Mouse (Mus musculus) forebrain, postnatal 0 days (tissue): Measurements from ENCODE around the gene 4931406C07Rik. TPM values are rescaled to one million over a fixed set of nuclear protein-coding genes. Genes with fewer than 3 reads are reported as not detected.
A peak's percentile ranks its signal among the peaks of the same experiment; 100 is the strongest.

Source experiments
- ATAC-seq: fragments of 200-750 bp; cut with Nextera tagmentation; 2 replicates; pipeline ENCODE4 v1.8.0; 2017; ENCODE audit warnings: mild to moderate bottlenecking, moderate library complexity
- DNase-seq: peaks from one replicate; pipeline ENCODE4 v3.0.0-alpha.2; 2015
- H3K27ac ChIP-seq: fragments of 300-500 bp; sonication (generic); 2 replicates; pipeline ENCODE4 v1.5.1; 2014; ENCODE audit warnings: low read depth, mild to moderate bottlenecking, antibody characterized with exemption, low read length, moderate library complexity, mixed read lengths
- H3K27me3 ChIP-seq: fragments of 300-500 bp; sonication (generic); 2 replicates; pipeline ENCODE4 v1.6.1; 2014; ENCODE audit warnings: mild to moderate bottlenecking, low read length, mixed read lengths; ENCODE audit not compliant: insufficient read depth
- H3K36me3 ChIP-seq: fragments of 300-500 bp; sonication (generic); 2 replicates; pipeline ENCODE4 v1.6.1; 2014; ENCODE audit warnings: mild to moderate bottlenecking, moderate library complexity; ENCODE audit not compliant: insufficient read depth
- H3K4me1 ChIP-seq: fragments of 300-500 bp; sonication (generic); 2 replicates; pipeline ENCODE4 v1.6.1; 2014; ENCODE audit warnings: antibody characterized with exemption; ENCODE audit not compliant: insufficient read depth
- H3K4me2 ChIP-seq: fragments of 300-500 bp; sonication (generic); 2 replicates; pipeline ENCODE4 v1.6.1; 2014; ENCODE audit warnings: low read depth, mild to moderate bottlenecking, moderate library complexity
- H3K4me3 ChIP-seq: fragments of 300-500 bp; sonication (generic); 2 replicates; pipeline ENCODE4 v1.5.1; 2014; ENCODE audit warnings: low read depth, low read length, mixed read lengths
- H3K9ac ChIP-seq: fragments of 300-500 bp; sonication (generic); 2 replicates; pipeline ENCODE4 v1.6.1; 2014; ENCODE audit warnings: mild to moderate bottlenecking
- H3K9me3 ChIP-seq: fragments of 300-500 bp; sonication (generic); 2 replicates; pipeline ENCODE4 v1.6.1; 2016; ENCODE audit warnings: low read length
- CTCF ChIP-seq: sonication (generic); IDR thresholded peaks from 2 replicates; pipeline ENCODE4 v1.5.1; 2016; ENCODE audit warnings: antibody characterized with exemption, control low read depth, low read depth
- WGBS: fragments of 180-500 bp; shearing (Covaris S2); extraction: QIAGEN DNeasy Blood & Tissue Kit; methylation state at CpG from one replicate; pipeline ENCODE4 v1.1.7; 2014; 5-methylcytosine and 5-hydroxymethylcytosine counted together
- polyA plus RNA-seq: library from polyadenylated mRNA; unstranded; fragments of >200 nt; fragmentation: Nextera tagmentation; extraction: Ambion mirVana; gene quantifications from 2 replicates; pipeline ENCODE4 v1.2.1, GENCODE M21; 2015
- total RNA-seq: library from RNA; depleted of rRNA; stranded (reverse); fragments of >200 nt; gene quantifications from 2 replicates; pipeline ENCODE4 v1.2.3, GENCODE M21; 2014

4931406C07Rik gene
- total and polyA plus RNA-seq, 2 experiments from 2014 or later = 12.5 to 12.9 TPM

DNA sequence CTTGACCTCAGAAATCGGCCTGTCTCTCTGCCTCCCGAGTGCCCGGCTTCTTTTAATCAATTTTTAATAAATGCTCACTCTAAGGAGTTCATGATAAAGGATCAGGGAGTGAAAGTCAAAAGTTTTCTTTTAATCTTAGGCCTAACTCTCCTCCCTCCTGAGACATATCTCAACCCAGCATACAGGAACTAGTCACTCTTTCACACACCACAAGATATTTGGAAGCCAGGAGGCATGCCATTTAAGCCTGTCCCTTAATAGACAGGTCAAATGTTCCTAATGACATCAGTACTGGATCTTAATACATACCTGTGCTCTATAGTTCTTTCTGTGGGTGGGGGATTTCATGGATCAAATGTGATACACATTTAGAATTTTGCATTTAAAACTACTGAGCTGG lies 27.9 kb downstream of the 4931406C07Rik start:
- no peak overlapping the region for H3K9ac ChIP-seq
- no peak for ATAC-seq

DNA sequence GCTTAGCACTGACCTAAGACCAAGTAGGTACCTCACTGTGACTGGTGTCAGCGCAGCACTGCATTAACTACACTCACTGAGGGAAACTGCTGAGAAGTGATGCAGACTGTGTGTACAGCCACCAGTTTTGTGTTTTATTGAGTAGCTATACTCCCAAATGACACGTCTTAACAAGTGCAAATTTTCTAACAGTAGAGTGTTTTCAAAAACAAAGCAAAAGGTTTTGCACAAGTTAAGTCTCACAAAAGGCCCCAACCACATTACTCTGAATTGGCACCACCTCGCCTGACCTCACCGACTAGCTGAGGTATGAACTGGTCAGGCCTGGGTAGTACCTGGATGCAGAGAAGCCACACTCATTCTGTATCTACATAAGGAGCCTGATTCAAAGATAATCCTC lies 29.4 kb downstream of the 4931406C07Rik start:
- H3K4me1 ChIP-seq = peaks cover 11% of the 10 kb centered on the region
- TF ChIP-seq CTCF = no peak
- WGBS = 96% methylated on average over 4 of the region's 4 CpGs
- ATAC-seq = no peak
- DNase-seq = no peak
- no peak overlapping the region for H3K9ac ChIP-seq
- no peak overlapping the region for H3K27ac ChIP-seq
- no peak overlapping the region for H3K4me2 ChIP-seq
- no peaks in the 10 kb centered on the region for H3K27me3 ChIP-seq
- H3K36me3 ChIP-seq = peaks cover 44% of the 10 kb centered on the region
- no peak overlapping the region for H3K4me3 ChIP-seq
- H3K9me3 ChIP-seq = no peaks in the 10 kb centered on the region

More for the DNA sequence above, 27.9 kb downstream of the 4931406C07Rik start:
- H3K27ac ChIP-seq = no peak overlapping the region
- DNase-seq = no peak
- H3K9me3 ChIP-seq = no peaks in the 10 kb centered on the region
- H3K36me3 ChIP-seq = peaks cover 30% of the 10 kb centered on the region
- TF ChIP-seq CTCF = no peak
- peaks cover 11% of the 10 kb centered on the region for H3K4me1 ChIP-seq
- 96% methylated on average over 3 of the region's 3 CpGs for WGBS
- H3K4me3 ChIP-seq = no peak overlapping the region
- H3K4me2 ChIP-seq = 0 out of 2 replicates have a peak overlapping the region, but pooled peaks have one; percentile 60
- no peaks in the 10 kb centered on the region for H3K27me3 ChIP-seq

DNA sequence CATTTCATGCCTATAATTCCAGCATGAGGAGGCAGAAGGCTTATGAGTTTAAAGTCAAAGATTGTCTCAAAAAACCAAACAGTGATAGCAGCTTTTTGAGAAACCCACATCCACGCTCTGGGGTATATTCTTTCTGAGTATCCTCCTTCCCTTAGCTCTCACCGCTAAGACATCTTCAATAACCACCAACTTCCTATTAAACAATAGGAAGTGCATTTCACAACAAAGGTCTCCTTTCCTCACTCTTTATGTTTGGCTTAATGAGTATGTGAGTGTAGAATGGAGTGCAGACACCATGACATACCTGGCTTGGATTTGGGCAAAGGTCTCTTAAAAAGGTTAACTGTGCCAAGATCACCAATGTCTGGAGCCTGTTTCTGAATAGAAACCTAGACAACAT lies 32.3 kb downstream of the 4931406C07Rik start:
- Histone ChIP-seq H3K27me3 (no peaks in the 10 kb centered on the region), H3K27ac (no peak overlapping the region), H3K4me2 (no peak overlapping the region), H3K9me3 (no peaks in the 10 kb centered on the region), H3K36me3 (peaks cover 72% of the 10 kb centered on the region), H3K9ac (no peak overlapping the region), H3K4me3 (no peak overlapping the region), H3K4me1 (peaks cover 7% of the 10 kb centered on the region; the same call in 1 of the 2 replicates)
- ATAC-seq (no peak), DNase-seq (no peak)
- 99% methylated on average over 2 of the region's 2 CpGs for WGBS
- no peak for TF ChIP-seq CTCF

DNA sequence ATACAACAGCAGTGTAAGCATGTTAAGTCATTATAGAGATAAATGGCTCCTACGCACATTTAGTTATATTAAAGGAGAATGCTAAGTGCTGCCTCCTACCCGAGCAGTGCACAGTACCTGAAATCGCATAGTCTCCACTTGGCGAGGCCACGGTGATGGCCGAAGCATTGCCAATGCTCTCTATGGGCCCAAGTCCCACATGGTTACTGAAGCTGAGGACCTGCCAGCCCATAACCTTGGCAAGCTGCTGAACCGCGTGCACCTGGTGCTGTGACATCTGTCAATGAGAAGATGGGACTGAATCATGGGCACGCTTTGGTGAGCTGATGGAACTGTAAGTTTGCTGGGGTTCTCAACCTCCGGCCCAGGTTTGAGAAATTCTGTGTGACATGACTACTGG lies 42.8 kb downstream of the 4931406C07Rik start:
- Histone ChIP-seq H3K4me1 (no peaks in the 10 kb centered on the region), H3K27me3 (no peaks in the 10 kb centered on the region), H3K4me3 (no peak overlapping the region), H3K27ac (no peak overlapping the region), H3K9me3 (no peaks in the 10 kb centered on the region), H3K4me2 (no peak overlapping the region), H3K9ac (no peak overlapping the region), H3K36me3 (peaks cover 78% of the 10 kb centered on the region)
- ATAC-seq = no peak
- no peak for TF ChIP-seq CTCF
- 96% methylated on average over 10 of the region's 10 CpGs for WGBS
- DNase-seq = no peak

DNA sequence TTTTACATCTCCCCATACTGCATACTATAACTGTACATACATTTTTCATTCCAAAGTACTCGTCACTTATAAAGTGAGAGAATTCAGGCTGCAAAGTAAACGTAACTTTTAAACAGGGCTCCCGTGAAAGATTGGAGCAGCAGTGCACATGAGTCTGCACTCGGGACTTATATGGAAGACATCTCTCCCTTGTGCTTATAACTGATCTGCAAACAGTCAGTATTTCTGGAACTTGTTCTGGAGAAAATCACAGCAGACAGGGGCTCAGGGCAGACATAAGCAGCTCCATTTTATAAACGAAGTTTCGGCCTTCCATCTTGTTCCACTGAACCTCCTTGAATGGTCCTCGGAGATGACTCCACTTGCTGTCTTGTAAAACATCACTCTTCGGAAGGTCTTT lies 44.3 kb downstream of the 4931406C07Rik start:
- TF ChIP-seq CTCF = no peak
- 97% methylated on average over 8 of the region's 8 CpGs for WGBS

DNA sequence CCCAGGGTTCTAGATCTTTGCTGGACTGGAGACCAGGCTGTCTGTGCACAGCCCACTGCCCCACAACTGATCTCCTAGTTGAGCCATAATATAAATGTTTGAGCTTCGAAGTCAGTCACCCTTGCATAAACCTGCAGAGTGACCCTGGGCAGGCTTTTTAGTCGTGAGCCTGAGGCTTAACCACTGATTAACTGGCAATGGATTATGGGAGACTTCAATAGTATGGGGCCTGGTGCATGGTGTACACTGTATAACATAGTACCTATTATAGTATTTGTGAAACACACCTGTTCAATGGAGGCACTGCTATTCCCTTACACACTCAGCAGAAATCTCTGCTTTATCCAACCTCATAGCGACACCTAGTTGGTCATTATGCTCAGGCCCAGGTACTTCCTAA lies 50.0 kb downstream of the 4931406C07Rik start:
- ATAC-seq (no peak), DNase-seq (no peak)
- Histone ChIP-seq H3K9ac (no peak overlapping the region), H3K27me3 (no peaks in the 10 kb centered on the region), H3K4me1 (no peaks in the 10 kb centered on the region), H3K4me2 (no peak overlapping the region), H3K27ac (no peak overlapping the region), H3K36me3 (peaks cover 19% of the 10 kb centered on the region; the same call in 1 of the 2 replicates), H3K4me3 (no peak overlapping the region), H3K9me3 (no peaks in the 10 kb centered on the region)
- 83% methylated on average over 3 of the region's 3 CpGs for WGBS
- no peak for TF ChIP-seq CTCF

More for the DNA sequence above, 44.3 kb downstream of the 4931406C07Rik start:
- DNase-seq (no peak), ATAC-seq (no peak)
- H3K27me3 ChIP-seq = no peaks in the 10 kb centered on the region
- H3K4me2 ChIP-seq = no peak overlapping the region
- H3K27ac ChIP-seq = no peak overlapping the region
- no peaks in the 10 kb centered on the region for H3K9me3 ChIP-seq
- no peak overlapping the region for H3K9ac ChIP-seq
- H3K36me3 ChIP-seq = peaks cover 71% of the 10 kb centered on the region
- H3K4me1 ChIP-seq = no peaks in the 10 kb centered on the region
- H3K4me3 ChIP-seq = no peak overlapping the region

DNA sequence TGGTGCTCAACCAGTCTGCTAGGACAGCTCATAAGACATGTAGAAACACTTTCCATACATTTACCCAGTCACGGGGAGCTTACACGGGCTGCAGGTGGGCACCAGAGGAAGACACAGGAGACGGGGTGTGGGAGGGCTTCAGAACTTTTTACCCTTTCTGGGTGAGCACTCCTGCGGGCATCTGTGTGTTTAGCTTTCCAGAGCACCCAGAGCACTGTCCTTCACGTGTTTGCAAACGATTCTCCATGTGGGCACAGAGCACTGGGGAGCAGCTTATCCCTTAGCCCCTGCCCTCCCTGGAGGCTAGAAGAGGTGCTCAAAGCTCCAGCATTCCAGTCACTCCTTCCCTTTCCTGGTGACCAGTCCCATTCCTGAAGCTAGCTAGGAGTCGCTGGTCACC lies 51.7 kb downstream of the 4931406C07Rik start:
- TF ChIP-seq CTCF = no peak

More for the DNA sequence above, 51.7 kb downstream of the 4931406C07Rik start:
- Histone ChIP-seq H3K9ac (no peak overlapping the region), H3K4me1 (no peaks in the 10 kb centered on the region), H3K27ac (no peak overlapping the region), H3K4me2 (no peak overlapping the region), H3K36me3 (peaks cover 6% of the 10 kb centered on the region; the same call in 1 of the 2 replicates), H3K27me3 (no peaks in the 10 kb centered on the region), H3K4me3 (no peak overlapping the region), H3K9me3 (no peaks in the 10 kb centered on the region)
- ATAC-seq (no peak), DNase-seq (no peak)
- WGBS = 86% methylated on average over 7 of the region's 7 CpGs
